Mouse (Mus musculus): ENCODE results near the gene Tnr.

DNA sequence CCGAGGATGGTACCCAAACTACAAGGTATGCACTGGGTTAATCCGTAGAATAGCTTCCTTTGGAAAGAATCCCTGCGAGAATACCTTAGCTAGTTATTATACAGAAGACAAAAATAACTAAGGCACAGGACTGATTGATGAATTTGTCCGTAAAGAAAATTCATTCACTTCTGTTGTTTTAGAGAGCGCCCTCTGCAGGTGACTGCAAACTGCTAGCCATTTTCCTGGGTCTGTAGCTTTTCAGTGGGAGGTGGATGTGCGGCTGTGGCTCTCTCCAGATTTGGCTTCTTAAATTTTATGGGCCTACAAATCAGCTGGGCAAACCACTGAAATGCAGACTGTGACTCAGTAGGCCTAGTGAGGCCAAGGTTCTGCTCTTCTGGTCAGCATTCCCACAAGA is 42.5 kb downstream of the Tnr start:
- TF ChIP-seq CTCF (conservative IDR thresholded peaks at IDR 0.05; ENCODE audit: insufficient read depth, insufficient read length, low read depth, low read length) (no peak), POLR2A (IDR thresholded peaks at IDR 0.05; ENCODE audit: low read depth, low read length) (no peak)
